Mouse (Mus musculus): Measurements from ENCODE around the gene Kcnrg.

Gene Kcnrg

GRCm38 (mm10) chr14:61645547-61645946 lies 38.3 kb downstream of the Kcnrg start:
- no peak for DNase-seq (ENCODE audit: low spot score)

GRCm38 (mm10) chr14:61647182-61647880 lies 40.1 kb downstream of the Kcnrg start:
- peak; percentile 50 for DNase-seq (ENCODE audit: low spot score)

GRCm38 (mm10) chr14:61647881-61648684 lies 40.8 kb downstream of the Kcnrg start:
- DNase-seq (ENCODE audit: low spot score) = peak; percentile 82

GRCm38 (mm10) chr14:61648685-61649504 lies 41.6 kb downstream of the Kcnrg start:
- DNase-seq (ENCODE audit: low spot score) = peak; percentile 97

- peak; percentile 63 for DNase-seq (ENCODE audit: low spot score)
Measured at GRCm38 (mm10) chr14:61650291-61650960, 43.2 kb downstream of the Kcnrg start.

- no peak for DNase-seq (ENCODE audit: low spot score)
Measured at GRCm38 (mm10) chr14:61656469-61656868, 49.2 kb downstream of the Kcnrg start.

- no peak for DNase-seq (ENCODE audit: low spot score)
Measured at GRCm38 (mm10) chr14:61661496-61661895, 54.2 kb downstream of the Kcnrg start.

GRCm38 (mm10) chr14:61662307-61662706 lies 55.0 kb downstream of the Kcnrg start:
- DNase-seq (ENCODE audit: low spot score) = no peak
